Mouse (Mus musculus): ENCODE measurements around the gene Myo1a.
A peak's percentile ranks its signal among the peaks of the same experiment; 100 is the strongest.
"Not testable (repeated sequence)": the region's sequence is repeated elsewhere in the genome, so short reads cannot be mapped to it uniquely, and the experiment has no call there.

Gene Myo1a

GRCm38 (mm10) chr10:127704766-127705220 lies at the start of gene Myo1a:
Myo1a (plus strand) TSS chr10:127705170.
- no peak for DNase-seq

- DNase-seq = not testable (repeated sequence)
Observed at GRCm38 (mm10) chr10:127657617-127658016, 47.4 kb upstream of the Myo1a start.

GRCm38 (mm10) chr10:127658076-127658475 lies 46.9 kb upstream of the Myo1a start:
- DNase-seq = no peak

GRCm38 (mm10) chr10:127659551-127659950 lies 45.4 kb upstream of the Myo1a start:
- no peak for DNase-seq

- peak; percentile 33 for DNase-seq
Observed at GRCm38 (mm10) chr10:127661291-127661914, 43.6 kb upstream of the Myo1a start.

GRCm38 (mm10) chr10:127661915-127662663 lies 42.9 kb upstream of the Myo1a start:
- peak; percentile 77 for DNase-seq

- DNase-seq = peak; percentile 77
Observed at GRCm38 (mm10) chr10:127662666-127663253, 42.2 kb upstream of the Myo1a start.

GRCm38 (mm10) chr10:127663590-127663989 lies 41.4 kb upstream of the Myo1a start:
- no peak for DNase-seq

- no peak for DNase-seq
Observed at GRCm38 (mm10) chr10:127664166-127664565, 40.8 kb upstream of the Myo1a start.

GRCm38 (mm10) chr10:127664891-127665290 lies 40.1 kb upstream of the Myo1a start:
- DNase-seq = no peak

- peak; percentile 46 for DNase-seq
Observed at GRCm38 (mm10) chr10:127665366-127666181, 39.4 kb upstream of the Myo1a start.

GRCm38 (mm10) chr10:127666501-127667268 lies 38.3 kb upstream of the Myo1a start, which contains the start of gene Nemp1:
Nemp1 (plus strand) TSS chr10:127666901.
- DNase-seq = peak; percentile 78

GRCm38 (mm10) chr10:127667269-127668092 lies 37.5 kb upstream of the Myo1a start:
- peak; percentile 69 for DNase-seq

- peak; percentile 86 for DNase-seq
Observed at GRCm38 (mm10) chr10:127668093-127669050, 36.6 kb upstream of the Myo1a start, which contains the start of gene Nab2. Nab2 (minus strand) TSS chr10:127668568.

GRCm38 (mm10) chr10:127669170-127669569 lies 35.8 kb upstream of the Myo1a start:
- DNase-seq = peak; percentile 49

GRCm38 (mm10) chr10:127670185-127670584 lies 34.8 kb upstream of the Myo1a start:
- DNase-seq = no peak

GRCm38 (mm10) chr10:127671276-127671675 lies 33.7 kb upstream of the Myo1a start:
- DNase-seq = peak; percentile 73

GRCm38 (mm10) chr10:127674046-127674655 lies 30.8 kb upstream of the Myo1a start:
- no peak for DNase-seq

GRCm38 (mm10) chr10:127674794-127675522 lies 30.0 kb upstream of the Myo1a start:
- DNase-seq = peak; percentile 77

All from thymus, postnatal 4 days (tissue).